Mouse (Mus musculus) embryonic facial prominence, embryonic 14.5 days (tissue): Measurements from ENCODE around the gene Parp3. TPM values are rescaled to one million over a fixed set of nuclear protein-coding genes. Genes with fewer than 3 reads are reported as not detected.
A peak's percentile ranks its signal among the peaks of the same experiment; 100 is the strongest.

ENCODE experiments used
- ATAC-seq: fragments of 200-750 bp; cut with Nextera tagmentation; 2 replicates; pipeline ENCODE4 v1.8.0; 2017; ENCODE audit warnings: low read depth, moderate number of reproducible peaks, moderate TSS enrichment
- DNase-seq: peaks from one replicate; pipeline ENCODE4 v3.0.0-alpha.2; 2015; ENCODE audit warnings: low spot score
- H3K27ac ChIP-seq: fragments of 300-500 bp; sonication (generic); replicated peaks from 2 replicates; pipeline ENCODE4 v1.5.1; 2014; ENCODE audit warnings: low read depth, mild to moderate bottlenecking, low read length, moderate library complexity
- H3K27me3 ChIP-seq: fragments of 300-500 bp; sonication (generic); replicated peaks from 2 replicates; pipeline ENCODE4 v1.6.1; 2014; ENCODE audit warnings: low read length; ENCODE audit not compliant: control insufficient read depth, insufficient read depth
- H3K36me3 ChIP-seq: fragments of 300-500 bp; sonication (generic); 2 replicates; pipeline ENCODE4 v1.6.1; 2014; ENCODE audit warnings: low read length, mixed read lengths; ENCODE audit not compliant: control insufficient read depth, insufficient read depth
- H3K4me1 ChIP-seq: fragments of 300-500 bp; sonication (generic); 2 replicates; pipeline ENCODE4 v1.6.1; 2014; ENCODE audit warnings: antibody characterized with exemption, low read length; ENCODE audit not compliant: control insufficient read depth, insufficient read depth
- H3K4me2 ChIP-seq: fragments of 300-500 bp; sonication (generic); 2 replicates; pipeline ENCODE4 v1.6.1; 2014; ENCODE audit warnings: low read depth, mild to moderate bottlenecking, low read length, moderate library complexity, mixed read lengths
- H3K4me3 ChIP-seq: fragments of 300-500 bp; sonication (generic); 2 replicates; pipeline ENCODE4 v1.5.1; 2014; ENCODE audit warnings: low read depth, mild to moderate bottlenecking, low read length
- H3K9ac ChIP-seq: fragments of 300-500 bp; sonication (generic); 2 replicates; pipeline ENCODE4 v1.6.1; 2014; ENCODE audit warnings: low read depth, mild to moderate bottlenecking, low read length, moderate library complexity, mixed read lengths
- H3K9me3 ChIP-seq: fragments of 300-500 bp; sonication (generic); 2 replicates; pipeline ENCODE4 v1.6.1; 2016; ENCODE audit warnings: low read length; ENCODE audit not compliant: control insufficient read depth
- WGBS: fragments of 180-500 bp; shearing (Covaris S2); extraction: QIAGEN DNeasy Blood & Tissue Kit; methylation state at CpG from one replicate; pipeline ENCODE4 v1.1.7; 2014; 5-methylcytosine and 5-hydroxymethylcytosine counted together
- polyA plus RNA-seq: library from polyadenylated mRNA; unstranded; fragments of >200 nt; fragmentation: Nextera tagmentation; extraction: Ambion mirVana; gene quantifications from 2 replicates; pipeline ENCODE4 v1.2.1, GENCODE M21; 2014

Gene Parp3
- polyA plus RNA-seq, 1 experiment from 2014 or later: 6.2 TPM

GRCm38 (mm10) chr9:106420608-106421007 lies 56.1 kb downstream of the Parp3 start:
- no peaks in the 10 kb centered on the region for H3K36me3 ChIP-seq
- DNase-seq (peak; percentile 72), ATAC-seq (0 out of 2 replicates have a peak, but pooled peaks have one; percentile 5)
- H3K9me3 ChIP-seq: no peaks in the 10 kb centered on the region
- WGBS: 0% methylated on average over 2 of the region's 2 CpGs
- peak overlapping the region; percentile 30; the same call in 1 of the 2 replicates for H3K9ac ChIP-seq
- H3K4me3 ChIP-seq: no peak overlapping the region
- H3K27me3 ChIP-seq: no peaks in the 10 kb centered on the region
- H3K4me2 ChIP-seq: peak overlapping the region; percentile 50
- H3K4me1 ChIP-seq: peaks cover 38% of the 10 kb centered on the region
- H3K27ac ChIP-seq: peak overlapping the region; percentile 57

Other genes with a start within 250 kb of the Parp3 start
- gene Alas1, start 228.3 kb downstream of the Parp3 start, polyA plus RNA-seq: 94.8 and 102 TPM in 2 replicates
- gene Poc1a, start 195.9 kb downstream of the Parp3 start, polyA plus RNA-seq: 16.6 and 21.5 TPM in 2 replicates
- 44.0 and 48.4 TPM in 2 replicates for gene Dusp7, start 108.3 kb downstream of the Parp3 start, polyA plus RNA-seq
- gene Rpl29, start 47.5 kb downstream of the Parp3 start, polyA plus RNA-seq: 1,079 and 1,109 TPM in 2 replicates
- 37.9 and 45.1 TPM in 2 replicates for gene Acy1, start 38.6 kb downstream of the Parp3 start, polyA plus RNA-seq
- gene Abhd14b, start 29.5 kb downstream of the Parp3 start, polyA plus RNA-seq: 21.5 and 30.3 TPM in 2 replicates
- 60.9 and 66.1 TPM in 2 replicates for gene Abhd14a, start 29.3 kb downstream of the Parp3 start, polyA plus RNA-seq
- 90.2 and 101 TPM in 2 replicates for gene Pcbp4, start 23.7 kb downstream of the Parp3 start, polyA plus RNA-seq
- gene Gpr62, start 11.0 kb downstream of the Parp3 start, polyA plus RNA-seq: 0.36 and 0.60 TPM in 2 replicates
- 35.0 and 43.5 TPM in 2 replicates for gene Rrp9, start 986 bp downstream of the Parp3 start, polyA plus RNA-seq
- gene Iqcf1, start 23.0 kb upstream of the Parp3 start, polyA plus RNA-seq: not detected in 2 replicates
- not detected in 2 replicates for gene Iqcf5, start 37.6 kb upstream of the Parp3 start, polyA plus RNA-seq
- gene Iqcf3, start 84.7 kb upstream of the Parp3 start, polyA plus RNA-seq: not detected in 2 replicates
- gene Iqcf4, start 94.0 kb upstream of the Parp3 start, polyA plus RNA-seq: not detected in 2 replicates
- not detected in 2 replicates for gene Iqcf6, start 149.6 kb upstream of the Parp3 start, polyA plus RNA-seq
- 0.08 and 0.16 TPM in 2 replicates for gene Grm2, start 179.1 kb upstream of the Parp3 start, polyA plus RNA-seq
- gene Tex264, start 209.0 kb upstream of the Parp3 start, polyA plus RNA-seq: 59.0 and 68.2 TPM in 2 replicates